Mouse (Mus musculus) heart, embryonic 14.5 days (tissue): ENCODE data around the gene Pxt1. TPM values are rescaled to one million over a fixed set of nuclear protein-coding genes. Genes with fewer than 3 reads are reported as not detected.

ENCODE experiments used
- polyA plus RNA-seq: library from polyadenylated mRNA; unstranded; fragments of >200 nt; fragmentation: Nextera tagmentation; extraction: Ambion mirVana; gene quantifications from 2 replicates; pipeline ENCODE4 v1.2.1, GENCODE M21; 2014

Pxt1 gene
- polyA plus RNA-seq, 1 experiment from 2014 or later: not detected

Other genes with a start within 250 kb of the Pxt1 start
- 2.2 and 2.5 TPM in 2 replicates for gene AC170998.1, start 217.8 kb downstream of the Pxt1 start, polyA plus RNA-seq
- 1.7 and 2.5 TPM in 2 replicates for gene Mapk13, start 174.5 kb downstream of the Pxt1 start, polyA plus RNA-seq
- 6.0 and 6.4 TPM in 2 replicates for gene Brpf3, start 142.8 kb downstream of the Pxt1 start, polyA plus RNA-seq
- 0.11 TPM in 1 of 2 replicates, not detected in the other for gene Pnpla1, start 85.4 kb downstream of the Pxt1 start, polyA plus RNA-seq
- gene 4930539E08Rik, start 28.5 kb downstream of the Pxt1 start, polyA plus RNA-seq: 0.09 TPM in 2 replicates
- 53.2 and 53.5 TPM in 2 replicates for gene Kctd20, start 8.1 kb upstream of the Pxt1 start, polyA plus RNA-seq
- gene Stk38, start 64.2 kb upstream of the Pxt1 start, polyA plus RNA-seq: 68.0 and 70.3 TPM in 2 replicates
- 340 and 357 TPM in 2 replicates for gene Srsf3, start 88.8 kb upstream of the Pxt1 start, polyA plus RNA-seq
- 51.7 and 57.7 TPM in 2 replicates for gene Cdkn1a, start 147.1 kb upstream of the Pxt1 start, polyA plus RNA-seq
- gene Rab44, start 170.3 kb upstream of the Pxt1 start, polyA plus RNA-seq: 0.23 and 0.36 TPM in 2 replicates